Mouse (Mus musculus) spleen, adult 2 months (tissue): Measurements from ENCODE around the gene Son.

Experiments
- CTCF ChIP-seq: fragments of 200-500 bp; IDR thresholded peaks from 2 replicates; pipeline ENCODE4 v1.5.1; 2011; ENCODE audit warnings: mild to moderate bottlenecking, inconsistent platforms; ENCODE audit not compliant: insufficient read depth, insufficient read length, insufficient replicate concordance; ENCODE audit errors: extremely low read depth
- POLR2A ChIP-seq: fragments of 200-500 bp; IDR thresholded peaks from 2 replicates; pipeline ENCODE4 v1.6.1; 2011; ENCODE audit warnings: low read depth, low read length, inconsistent platforms

GRCm38 (mm10) chr16:91611248-91611647, 36.1 kb upstream of the Son start:
- TF ChIP-seq POLR2A (no peak), CTCF (no peak)
